Mouse (Mus musculus) liver, embryonic 16.5 days (tissue): ENCODE data around the gene Spout1. TPM values are rescaled to one million over a fixed set of nuclear protein-coding genes. Genes with fewer than 3 reads are reported as not detected.
A peak's percentile ranks its signal among the peaks of the same experiment; 100 is the strongest.

Experiments used
- ATAC-seq: fragments of 200-750 bp; cut with Nextera tagmentation; 2 replicates; pipeline ENCODE4 v1.8.0; 2017; ENCODE audit warnings: low read depth, mild to moderate bottlenecking, moderate number of reproducible peaks, moderate library complexity
- H3K27ac ChIP-seq: fragments of 300-500 bp; sonication (generic); 2 replicates; pipeline ENCODE4 v1.5.1; 2014; ENCODE audit warnings: mild to moderate bottlenecking, low read length
- H3K27me3 ChIP-seq: fragments of 300-500 bp; sonication (generic); 2 replicates; pipeline ENCODE4 v1.6.1; 2014; ENCODE audit warnings: low read depth, low read length, mixed read lengths; ENCODE audit not compliant: control insufficient read depth, insufficient read depth
- H3K36me3 ChIP-seq: fragments of 300-500 bp; sonication (generic); 2 replicates; pipeline ENCODE4 v1.6.1; 2014; ENCODE audit warnings: mild to moderate bottlenecking; ENCODE audit not compliant: control insufficient read depth, insufficient read depth
- H3K4me1 ChIP-seq: fragments of 300-500 bp; sonication (generic); 2 replicates; pipeline ENCODE4 v1.6.1; 2014; ENCODE audit warnings: low read depth, low read length, mixed read lengths; ENCODE audit not compliant: control insufficient read depth
- H3K4me2 ChIP-seq: fragments of 300-500 bp; sonication (generic); 2 replicates; pipeline ENCODE4 v1.6.1; 2014; ENCODE audit warnings: low read depth, low read length, mixed read lengths
- H3K4me3 ChIP-seq: fragments of 300-500 bp; sonication (generic); 2 replicates; pipeline ENCODE4 v1.5.1; 2014; ENCODE audit warnings: low read depth, mild to moderate bottlenecking, low read length
- H3K9ac ChIP-seq: fragments of 300-500 bp; sonication (generic); 2 replicates; pipeline ENCODE4 v1.6.1; 2014; ENCODE audit warnings: low read depth, low read length
- H3K9me3 ChIP-seq: fragments of 300-500 bp; sonication (generic); replicated peaks from 2 replicates; pipeline ENCODE4 v1.6.1; 2016; ENCODE audit warnings: low read length; ENCODE audit not compliant: control insufficient read depth
- WGBS: fragments of 180-500 bp; shearing (Covaris S2); extraction: QIAGEN DNeasy Blood & Tissue Kit; methylation state at CpG from one replicate; pipeline ENCODE4 v1.1.7; 2014; ENCODE audit not compliant: insufficient replicate concordance; 5-methylcytosine and 5-hydroxymethylcytosine counted together
- polyA plus RNA-seq: library from polyadenylated mRNA; unstranded; fragments of >200 nt; fragmentation: Nextera tagmentation; extraction: Ambion mirVana; gene quantifications from 2 replicates; pipeline ENCODE4 v1.2.1, GENCODE M21; 2015

The Spout1 gene
- polyA plus RNA-seq, 1 experiment from 2014 or later, result 22.5 TPM

GRCm38 (mm10) chr2:30207401-30207800 is 29.1 kb upstream of the Spout1 start:
- Histone ChIP-seq H3K27ac (no peak overlapping the region), H3K27me3 (no peaks in the 10 kb centered on the region), H3K4me1 (peaks cover 13% of the 10 kb centered on the region), H3K9me3 (no peaks in the 10 kb centered on the region), H3K36me3 (no peaks in the 10 kb centered on the region), H3K4me3 (no peak overlapping the region), H3K4me2 (no peak overlapping the region), H3K9ac (no peak overlapping the region)
- no peak for ATAC-seq
- 63% methylated on average over 4 of the region's 4 CpGs for WGBS

- H3K27ac ChIP-seq, result peak within 1 kb of the TSS; percentile 81
- H3K4me2 ChIP-seq, result peak within 1 kb of the TSS; percentile 92
- peak; percentile 90 for ATAC-seq
- under 1% methylated on average over 44 of the region's 44 CpGs for WGBS
- H3K9ac ChIP-seq, result peak within 1 kb of the TSS; percentile 76
- no peaks in the 10 kb centered on the region for H3K36me3 ChIP-seq
- H3K9me3 ChIP-seq, result no peaks in the 10 kb centered on the region
- H3K4me3 ChIP-seq, result peak within 1 kb of the TSS; percentile 84
- H3K4me1 ChIP-seq, result peaks cover 13% of the 10 kb centered on the region
- no peaks in the 10 kb centered on the region for H3K27me3 ChIP-seq
Observed at GRCm38 (mm10) chr2:30205629-30206357, 27.5 kb upstream of the Spout1 start, which contains the start of gene Kyat1. Kyat1 (minus strand) TSS chr2:30205847.

- peak overlapping the region; percentile 92 for H3K4me2 ChIP-seq
- WGBS, result under 1% methylated on average over 13 of the region's 13 CpGs
- peak overlapping the region; percentile 84 for H3K4me3 ChIP-seq
- no peak for ATAC-seq
- H3K27me3 ChIP-seq, result no peaks in the 10 kb centered on the region
- peak overlapping the region; percentile 70 for H3K27ac ChIP-seq
- H3K9ac ChIP-seq, result peak overlapping the region; percentile 76
- no peaks in the 10 kb centered on the region for H3K9me3 ChIP-seq
- peaks cover 13% of the 10 kb centered on the region for H3K4me1 ChIP-seq
- H3K36me3 ChIP-seq, result no peaks in the 10 kb centered on the region
Observed at GRCm38 (mm10) chr2:30205255-30205628, 27.0 kb upstream of the Spout1 start.

- no peak overlapping the region for H3K27ac ChIP-seq
- no peak overlapping the region for H3K9ac ChIP-seq
- no peak overlapping the region for H3K4me2 ChIP-seq
Observed at GRCm38 (mm10) chr2:30203439-30203838, 25.2 kb upstream of the Spout1 start.

GRCm38 (mm10) chr2:30200388-30200925 is 22.2 kb upstream of the Spout1 start:
- H3K27ac ChIP-seq, result peak overlapping the region; percentile 81
- H3K4me2 ChIP-seq, result no peak overlapping the region
- H3K9me3 ChIP-seq, result no peaks in the 10 kb centered on the region
- no peak overlapping the region for H3K4me3 ChIP-seq
- H3K9ac ChIP-seq, result no peak overlapping the region
- no peaks in the 10 kb centered on the region for H3K27me3 ChIP-seq
- 56% methylated on average over 5 of the region's 5 CpGs for WGBS
- peak; percentile 60 for ATAC-seq
- peaks cover 14% of the 10 kb centered on the region for H3K4me1 ChIP-seq
- no peaks in the 10 kb centered on the region for H3K36me3 ChIP-seq

More at GRCm38 (mm10) chr2:30203439-30203838, 25.2 kb upstream of the Spout1 start:
- WGBS, result 61% methylated on average over 7 of the region's 7 CpGs
- Histone ChIP-seq H3K9me3 (no peaks in the 10 kb centered on the region), H3K36me3 (no peaks in the 10 kb centered on the region), H3K4me3 (no peak overlapping the region), H3K4me1 (peaks cover 19% of the 10 kb centered on the region), H3K27me3 (no peaks in the 10 kb centered on the region)
- no peak for ATAC-seq

GRCm38 (mm10) chr2:30199984-30200383 is 21.7 kb upstream of the Spout1 start:
- 33% methylated on average over 1 of the region's 1 CpGs for WGBS
- Histone ChIP-seq H3K27ac (peak overlapping the region; percentile 86), H3K4me3 (no peak overlapping the region), H3K4me1 (peaks cover 14% of the 10 kb centered on the region), H3K9ac (no peak overlapping the region), H3K4me2 (0 out of 2 replicates have a peak overlapping the region, but pooled peaks have one; percentile 14), H3K9me3 (no peaks in the 10 kb centered on the region), H3K36me3 (no peaks in the 10 kb centered on the region), H3K27me3 (no peaks in the 10 kb centered on the region)
- peak; percentile 77 for ATAC-seq

GRCm38 (mm10) chr2:30198021-30198420 is 19.8 kb upstream of the Spout1 start:
- Histone ChIP-seq H3K4me3 (no peak overlapping the region), H3K4me1 (peaks cover 10% of the 10 kb centered on the region), H3K36me3 (no peaks in the 10 kb centered on the region), H3K9ac (no peak overlapping the region), H3K27ac (peak overlapping the region; percentile 25; the same call in 1 of the 2 replicates), H3K9me3 (no peaks in the 10 kb centered on the region), H3K4me2 (no peak overlapping the region), H3K27me3 (no peaks in the 10 kb centered on the region)
- no peak for ATAC-seq
- WGBS, result 54% methylated on average over 4 of the region's 4 CpGs

- H3K4me3 ChIP-seq, result no peak overlapping the region
- H3K9me3 ChIP-seq, result no peaks in the 10 kb centered on the region
- H3K4me2 ChIP-seq, result no peak overlapping the region
- H3K9ac ChIP-seq, result no peak overlapping the region
- H3K27ac ChIP-seq, result no peak overlapping the region
- no peaks in the 10 kb centered on the region for H3K27me3 ChIP-seq
- WGBS, result 73% methylated on average over 3 of the region's 3 CpGs
- H3K4me1 ChIP-seq, result peaks cover 9% of the 10 kb centered on the region
- ATAC-seq, result no peak
- H3K36me3 ChIP-seq, result no peaks in the 10 kb centered on the region; the same call in 1 of the 2 replicates
Observed at GRCm38 (mm10) chr2:30194656-30195055, 16.4 kb upstream of the Spout1 start.
